In the genomic region with DNA sequence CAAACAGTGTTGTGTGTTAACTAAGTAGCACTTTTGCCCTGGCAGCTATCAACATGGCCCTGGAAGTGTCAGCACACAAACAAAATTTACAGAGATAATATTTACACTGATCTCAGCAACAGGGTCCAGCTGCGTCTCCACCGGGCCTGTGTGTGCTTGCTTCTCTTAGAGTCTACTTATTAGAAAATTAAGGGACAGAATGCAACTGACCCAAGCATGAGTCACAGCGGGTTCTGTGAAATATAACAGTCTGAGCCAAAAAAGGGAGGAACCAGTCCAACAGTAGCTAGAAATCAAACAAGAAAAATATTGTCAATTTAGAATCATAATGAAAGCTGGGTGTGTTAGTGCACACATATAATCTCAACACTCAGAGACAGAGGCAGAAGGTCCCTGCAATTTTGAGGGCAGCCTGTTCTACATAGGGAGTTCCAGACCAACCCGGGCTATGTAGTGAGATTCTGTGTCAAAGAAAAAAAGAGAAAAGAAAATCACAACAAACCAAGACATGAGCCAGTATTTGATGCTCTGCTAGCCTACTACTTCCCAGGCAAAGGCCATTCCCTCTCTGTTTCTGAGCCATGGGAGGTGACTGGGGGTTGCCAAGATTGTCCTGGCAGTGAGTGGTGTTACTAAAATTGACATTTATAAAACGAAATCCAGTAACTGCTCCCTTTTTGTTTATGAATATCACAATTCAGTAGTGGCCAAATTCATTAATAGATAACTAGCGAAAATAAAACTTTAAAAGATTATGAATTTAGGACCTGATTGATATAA, we compare ENCODE assay signal across 15 mouse cellular contexts. TPM values are rescaled to one million over a fixed set of nuclear protein-coding genes. Genes with fewer than 3 reads are reported as not detected.
A peak's percentile ranks its signal among the peaks of the same experiment; 100 is the strongest.
DNase-seq lines count a peak whose midpoint lies in the region; TF ChIP-seq lines count a peak whose summit lies in the region.
"Had no signal": no experiment of that assay in that cellular context is flagged by ENCODE, and none has a peak within 500 bp of the region (broad histone marks: within the 10 kb centered on the region; RNA-seq: fewer than 3 reads in every experiment).

No protein-coding gene starts in this region.

- peak; percentile 33 to 52 for DNase-seq in cerebellum, adult 18-20 months
- no peak for DNase-seq in cerebellum, adult 11 months
- peak; percentile 31 for DNase-seq in kidney, adult 2 months
- no peak for DNase-seq in kidney, adult 9 months
- DNase-seq in 3T3-L1 (ENCODE audit: low read depth, low spot score) = peak; percentile 67
- peak; percentile 47 for DNase-seq in adipocyte (ENCODE audit: low spot score)
- no peak for DNase-seq in yolk sac, embryonic 10.5 days (ENCODE audit: low spot score)
- no peak for DNase-seq in left cerebral cortex, postnatal 4 days
- DNase-seq: lung, adult 2 months; lung, postnatal 4 days; thymus, postnatal 25 days had no signal

- no peak overlapping the region for H3K4me3 ChIP-seq in kidney, adult 2 months (ENCODE audit: insufficient read depth, low read depth, low read length)
- H3K4me3 ChIP-seq: hindbrain, embryonic 12.5 days; neural tube, embryonic 13.5 days had no signal

- 76% methylated on average over 6 of the region's 6 CpGs for WGBS in kidney, adult 2 months

- no peak overlapping the region for H3K27ac ChIP-seq in kidney, adult 2 months (ENCODE audit: insufficient read depth, low read depth, low read length)
- H3K27ac ChIP-seq: hindbrain, embryonic 12.5 days; neural tube, embryonic 13.5 days; stomach, postnatal 0 days had no signal

- no peaks in the 10 kb centered on the region for H3K36me3 ChIP-seq in kidney, adult 2 months (ENCODE audit: control insufficient read depth, insufficient read depth, low read length)
- H3K36me3 ChIP-seq: hindbrain, embryonic 12.5 days; neural tube, embryonic 13.5 days had no signal

- no peak for TF ChIP-seq POLR2A in kidney, adult 2 months (IDR thresholded peaks at IDR 0.05; ENCODE audit: low read depth, low read length)

- no peak for TF ChIP-seq CTCF in kidney, adult 2 months (conservative IDR thresholded peaks at IDR 0.05; ENCODE audit: insufficient read depth, insufficient read length, low read depth, low read length)

- intact Hi-C loops in left cerebral cortex, postnatal 4 days (cut with DNase I) = no loop called here

- peaks cover 6% of the 10 kb centered on the region for H3K4me1 ChIP-seq in kidney, adult 2 months (ENCODE audit: control insufficient read depth, insufficient read depth, low read length)
- H3K4me1 ChIP-seq: hindbrain, embryonic 12.5 days; neural tube, embryonic 13.5 days had no signal

- no peaks in the 10 kb centered on the region for H3K27me3 ChIP-seq in kidney, adult 2 months (replicated peaks; ENCODE audit: control insufficient read depth, insufficient read depth, low read length)
- H3K27me3 ChIP-seq: hindbrain, embryonic 12.5 days; neural tube, embryonic 13.5 days had no signal

RNA-seq across cellular contexts. Expression of gene Pak1, which starts 17.3 kb away (rescaled TPM):
- 25.1 and 30.3 TPM in 2 replicates for polyA plus RNA-seq in kidney, adult 2 months (2012; rRNA removed)
- 100 to 1,000 TPM; 162 to 172 TPM for total RNA-seq in left cerebral cortex, postnatal 4 days (2021)

RNA-seq across cellular contexts. Expression of gene Aqp11, which starts 32.9 kb away (rescaled TPM):
- 62.0 and 65.9 TPM in 2 replicates for polyA plus RNA-seq in kidney, adult 2 months (2012; rRNA removed)
- 10 to 100 TPM; 15.5 to 18.0 TPM for total RNA-seq in left cerebral cortex, postnatal 4 days (2021)
- total RNA-seq: monocyte, adult 5-6 weeks had no signal

Comparison
In these comparisons a context has a peak if more than half of its experiments do, and no peak if none do; other contexts are left out.
1. DNase-seq: peak in cerebellum, adult 18-20 months (2 of 2), kidney, adult 2 months (single experiment), 3T3-L1 (single experiment) and adipocyte (single experiment); none in cerebellum, adult 11 months (single experiment), kidney, adult 9 months (single experiment), yolk sac, embryonic 10.5 days (single experiment) and left cerebral cortex, postnatal 4 days (single experiment).